Mouse (Mus musculus) ovary, postnatal 14 days (tissue): ENCODE measurements at regions not wholly inside any gene's neighbourhood (a gene's known extent, or its start where the extent isn't known, plus 50 kb on each side); places are given as distances from the start of the nearest gene placed in this dataset.

Experiments used
- DNase-seq: peaks from one replicate; pipeline ENCODE4 v3.0.0; 2022; ENCODE audit warnings: low spot score

DNA sequence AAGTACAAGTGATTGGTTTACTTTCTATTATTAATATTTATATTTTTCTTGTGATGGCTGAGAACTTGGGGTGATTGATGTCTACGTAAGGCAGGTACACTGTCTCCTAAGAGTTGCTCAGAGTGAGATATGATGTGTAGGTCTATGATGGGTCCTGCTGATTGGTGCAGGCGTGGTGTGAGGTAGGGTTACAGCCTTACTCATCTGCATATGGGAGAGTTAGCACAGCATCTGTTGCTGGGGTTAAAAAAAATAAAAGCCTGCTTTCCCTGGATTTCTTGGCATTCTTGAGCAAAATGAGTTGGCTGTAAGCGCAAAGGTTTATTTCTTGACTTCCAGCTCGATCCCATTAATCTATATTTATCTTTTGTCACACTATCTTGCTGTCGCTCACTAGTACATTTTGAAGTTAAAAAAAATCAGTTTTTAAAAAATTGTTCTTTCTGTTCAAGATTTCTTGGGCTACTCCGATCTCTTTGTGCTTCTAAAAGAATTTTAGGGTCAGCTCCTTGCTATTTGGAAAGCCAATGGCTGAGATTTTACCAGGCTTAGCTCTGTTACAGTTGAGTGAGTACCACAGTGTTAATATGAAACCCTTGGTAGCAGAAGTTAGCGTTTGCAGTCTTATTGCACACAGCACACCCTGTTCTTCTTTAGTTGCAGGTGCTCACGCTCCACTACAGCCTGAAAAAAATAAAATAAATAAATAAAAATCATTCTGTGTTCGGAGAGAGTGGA lies 482.0 kb downstream of the Plekhb2 start:
- DNase-seq, result no peak

DNA sequence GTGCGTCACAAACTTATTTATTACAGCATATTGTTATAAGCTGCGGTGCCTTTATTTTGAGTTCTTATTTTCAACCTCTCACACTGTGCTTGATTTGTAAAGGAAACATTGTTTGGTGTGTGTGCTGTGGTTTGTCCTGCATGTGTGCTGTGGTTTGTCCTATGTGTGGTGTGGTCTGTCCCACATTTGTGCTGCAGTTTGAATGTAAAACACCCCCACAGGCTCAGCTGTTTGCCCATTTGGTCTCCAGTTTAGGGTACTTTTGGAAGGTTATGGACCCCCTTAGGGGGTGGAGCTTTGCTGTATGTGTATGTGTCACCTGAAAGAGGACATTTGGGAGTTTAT lies 482.5 kb downstream of the Plekhb2 start:
- no peak for DNase-seq

DNA sequence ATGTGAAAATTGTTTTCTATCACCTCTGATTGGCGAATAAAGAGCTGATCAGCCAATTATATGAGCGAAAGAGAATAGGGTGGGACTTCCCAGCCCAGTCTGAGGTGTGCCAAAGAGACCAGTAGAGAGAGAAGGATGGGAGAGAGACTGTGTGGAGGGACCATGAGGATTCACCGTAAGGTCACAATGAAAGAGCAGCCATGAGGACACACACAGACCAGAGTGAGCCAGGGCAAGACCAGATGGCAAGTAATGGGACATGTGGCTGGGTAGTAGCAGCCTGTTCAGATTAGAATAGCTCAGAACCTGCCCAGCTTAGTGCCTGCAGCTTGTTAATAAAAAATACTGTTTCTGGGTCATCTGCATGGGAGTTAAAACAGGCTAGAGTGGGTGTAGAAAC lies 487.9 kb downstream of the Plekhb2 start:
- no peak for DNase-seq

DNA sequence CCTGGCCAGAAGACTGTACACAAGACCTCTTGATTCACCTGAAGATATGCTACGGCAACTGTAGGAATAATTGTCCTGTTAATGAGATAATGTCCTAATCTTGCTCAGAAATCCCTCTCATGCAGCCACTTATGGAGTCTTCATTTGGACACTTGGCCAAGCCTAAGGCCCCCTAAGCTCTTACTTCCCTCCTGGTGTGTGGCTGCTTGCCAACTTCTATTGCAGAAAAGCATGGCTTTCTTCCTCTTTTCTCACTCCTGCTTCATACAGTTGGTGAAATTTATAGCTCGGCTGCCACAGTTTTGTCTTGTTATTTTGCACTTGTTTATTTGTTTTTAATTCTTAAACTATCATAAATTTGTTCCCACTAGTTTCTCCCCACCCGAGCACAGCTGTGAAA lies 488.4 kb downstream of the Plekhb2 start:
- DNase-seq, result no peak

DNA sequence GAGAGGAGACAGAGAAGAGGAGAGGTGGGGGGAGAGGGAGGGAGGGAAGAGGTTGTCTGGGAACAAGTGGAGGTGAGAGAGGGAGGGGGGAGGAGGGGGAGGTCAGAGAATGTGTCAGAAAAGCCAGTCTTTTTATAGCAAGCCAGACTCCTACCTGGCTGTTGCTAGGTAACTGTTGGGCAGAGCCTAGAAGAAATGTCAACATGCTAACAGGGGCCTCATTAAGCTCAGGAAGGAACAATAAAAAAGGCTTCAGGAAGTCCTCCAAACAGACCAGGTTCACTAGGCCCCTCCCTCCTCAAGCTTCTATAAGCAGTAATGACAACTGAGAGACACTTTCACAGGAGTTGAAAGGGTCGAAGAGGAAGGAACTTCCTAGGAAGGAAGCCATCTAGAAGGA lies 494.8 kb downstream of the Plekhb2 start:
- DNase-seq, result no peak

DNA sequence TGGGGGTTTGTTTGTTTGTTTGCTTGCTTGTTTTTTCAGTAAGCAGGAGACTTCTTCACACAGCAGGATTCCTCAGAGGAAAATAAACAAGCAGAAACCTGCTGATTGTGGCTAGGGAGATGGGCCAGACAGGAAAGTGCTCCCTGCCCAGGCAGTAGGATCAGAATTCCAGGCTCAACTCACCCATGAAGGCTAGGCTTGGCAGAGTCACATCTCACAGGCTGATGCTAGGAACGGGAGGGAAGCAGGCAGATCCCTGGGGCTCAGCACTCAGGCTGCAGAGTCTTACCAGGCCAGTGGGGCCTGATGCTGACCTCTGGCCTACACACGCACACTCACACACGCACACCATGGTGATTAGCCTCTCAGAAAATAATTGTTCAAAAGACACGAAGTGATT lies 498.5 kb downstream of the Plekhb2 start:
- no peak for DNase-seq

DNA sequence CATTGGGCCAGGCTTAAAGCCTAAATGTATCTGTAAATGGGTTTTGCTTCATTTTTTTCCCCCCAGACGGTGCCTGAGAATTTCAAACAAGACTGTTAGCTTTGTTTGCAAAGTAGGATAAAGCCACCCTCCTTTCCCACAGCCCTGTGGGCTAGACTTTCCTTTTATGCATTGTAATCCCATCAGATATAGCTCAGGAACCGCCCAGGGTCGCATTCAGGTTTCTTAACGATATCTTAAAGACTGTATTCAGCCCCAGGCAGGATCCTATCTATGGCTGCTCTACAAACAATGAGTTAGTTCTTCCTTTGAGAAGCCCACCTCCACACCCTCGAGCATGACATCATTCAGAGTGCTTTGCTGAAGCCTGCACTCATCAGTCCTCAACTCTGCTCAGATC lies 509.2 kb downstream of the Plekhb2 start:
- DNase-seq, result no peak

DNA sequence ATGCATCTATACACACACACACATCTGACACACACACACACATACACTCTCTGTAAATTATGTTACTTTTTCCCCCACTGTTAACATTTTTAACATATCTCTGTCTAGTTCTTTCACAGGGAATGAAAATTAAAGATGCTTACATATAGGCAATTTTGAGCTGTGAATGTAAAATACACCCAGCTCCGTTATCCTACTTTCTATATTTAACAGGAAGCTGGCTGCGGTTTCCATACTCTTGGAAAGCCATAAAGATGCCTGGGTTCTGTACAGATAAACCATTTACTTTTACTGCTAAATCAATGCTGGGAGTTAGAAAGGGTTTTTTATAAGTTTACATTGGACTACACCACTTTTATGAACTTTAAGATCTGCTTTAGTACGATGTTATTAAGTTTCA lies 511.7 kb downstream of the Plekhb2 start:
- no peak for DNase-seq

DNA sequence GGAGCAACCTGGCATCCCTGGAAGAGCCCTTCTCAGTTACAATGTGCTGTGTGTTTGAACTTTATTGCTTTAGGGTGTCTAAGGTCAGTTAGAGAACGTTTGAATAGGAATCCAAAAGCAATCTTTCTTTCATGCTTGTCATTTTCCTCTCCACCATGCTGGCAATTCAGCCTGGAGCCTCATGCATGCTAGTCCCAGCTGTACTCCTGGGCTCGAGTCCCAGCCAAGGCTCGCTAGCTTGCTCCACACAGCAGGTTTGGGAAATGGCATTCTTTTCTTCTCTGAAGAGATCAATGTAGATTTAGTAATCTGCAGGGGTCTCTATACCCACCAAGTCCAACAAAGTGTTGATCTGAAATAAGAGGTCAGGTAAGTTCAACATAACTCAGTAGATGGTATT lies 513.1 kb downstream of the Plekhb2 start:
- no peak for DNase-seq

DNA sequence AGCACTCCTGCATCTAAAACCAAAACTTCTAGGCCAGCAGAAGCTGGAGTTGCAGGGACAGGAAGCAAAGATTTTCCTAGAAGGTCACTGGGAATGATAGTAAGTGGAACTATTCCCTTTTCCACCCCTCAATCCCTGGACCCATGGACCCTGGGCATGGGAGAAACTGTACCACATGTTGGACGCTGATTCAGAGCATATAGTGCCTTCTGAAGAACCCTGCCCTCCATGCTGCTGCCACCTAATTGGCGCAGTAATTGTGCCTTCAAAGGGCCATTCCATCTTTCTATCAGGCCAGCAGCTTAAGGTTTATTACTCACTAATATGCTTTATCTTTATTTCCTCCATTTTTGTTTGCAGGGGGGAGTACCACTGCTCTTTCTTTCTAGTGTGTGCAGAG lies 516.8 kb downstream of the Plekhb2 start:
- no peak for DNase-seq

DNA sequence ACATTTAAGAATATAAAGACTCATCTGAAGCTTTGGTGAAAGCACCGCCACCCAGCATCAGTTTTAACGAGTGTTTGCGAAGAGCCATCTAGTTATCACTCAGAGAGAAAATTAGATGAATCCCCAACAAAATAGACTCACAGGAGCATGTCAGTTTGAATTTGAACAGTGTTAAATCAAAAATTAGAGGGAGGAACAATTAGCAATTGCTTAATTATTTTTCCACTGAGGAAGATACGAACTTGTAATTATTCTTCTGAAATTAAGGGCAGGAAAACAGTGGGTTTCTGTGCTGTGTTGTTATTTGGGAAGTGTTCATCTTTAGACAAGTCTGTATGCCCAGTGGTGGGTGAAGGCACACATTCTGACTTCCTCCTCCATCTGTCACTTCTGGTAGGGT lies 523.0 kb downstream of the Plekhb2 start:
- no peak for DNase-seq

DNA sequence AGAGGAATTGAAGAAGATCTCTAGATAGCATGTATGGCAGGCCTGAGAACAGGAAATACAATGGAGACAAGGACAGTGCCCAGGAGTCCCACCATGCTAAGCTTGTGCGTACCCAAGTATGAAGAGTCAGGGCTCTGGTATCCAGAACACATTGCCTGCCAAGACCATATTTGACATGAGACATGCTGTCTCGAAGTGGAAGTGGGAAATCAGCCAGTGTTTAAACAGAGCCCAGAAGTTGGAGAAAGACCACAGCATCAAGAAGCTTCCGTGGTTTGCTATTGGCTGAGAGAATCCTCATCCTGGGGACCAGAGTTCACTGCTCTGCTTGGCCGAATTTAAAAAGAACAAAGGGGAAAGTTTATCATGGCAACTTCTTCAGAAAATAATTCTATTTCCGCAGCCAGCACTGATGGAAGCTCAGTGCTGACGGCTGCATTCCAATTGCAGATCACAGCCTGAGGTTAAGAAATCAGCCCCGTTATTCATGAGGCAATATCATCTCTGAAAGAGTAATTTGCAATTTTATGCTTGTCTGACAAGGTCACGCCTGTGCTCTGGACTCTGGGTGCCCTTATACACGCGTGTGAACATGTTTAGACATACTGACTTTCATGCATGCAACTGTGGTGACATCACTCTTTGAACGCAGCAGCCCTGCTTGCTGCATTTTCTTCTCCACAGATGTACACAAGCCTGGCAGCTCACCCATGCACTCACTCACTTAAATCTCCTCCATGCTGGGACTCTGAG lies 531.0 kb downstream of the Plekhb2 start:
- no peak for DNase-seq

DNA sequence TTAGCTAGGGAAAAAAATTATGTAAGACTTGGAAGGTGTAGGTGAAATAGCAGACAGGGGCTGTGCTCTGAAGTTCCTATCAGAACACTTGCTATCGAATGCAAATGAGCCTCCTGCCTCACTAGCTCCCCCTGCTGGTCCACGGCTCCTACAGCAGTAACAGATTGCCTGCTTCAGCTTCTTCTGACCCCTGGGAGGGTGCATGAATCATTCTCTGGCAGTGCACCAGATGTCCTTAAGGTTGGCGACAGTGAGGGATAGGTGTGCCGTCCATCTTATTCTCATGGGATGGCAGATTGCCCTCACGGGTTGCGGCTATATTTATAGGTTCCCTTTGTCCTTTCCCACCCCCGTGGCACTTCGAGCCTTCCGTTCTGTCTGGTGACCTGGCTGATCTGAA lies 535.7 kb downstream of the Plekhb2 start:
- DNase-seq, result peak; percentile 72

DNA sequence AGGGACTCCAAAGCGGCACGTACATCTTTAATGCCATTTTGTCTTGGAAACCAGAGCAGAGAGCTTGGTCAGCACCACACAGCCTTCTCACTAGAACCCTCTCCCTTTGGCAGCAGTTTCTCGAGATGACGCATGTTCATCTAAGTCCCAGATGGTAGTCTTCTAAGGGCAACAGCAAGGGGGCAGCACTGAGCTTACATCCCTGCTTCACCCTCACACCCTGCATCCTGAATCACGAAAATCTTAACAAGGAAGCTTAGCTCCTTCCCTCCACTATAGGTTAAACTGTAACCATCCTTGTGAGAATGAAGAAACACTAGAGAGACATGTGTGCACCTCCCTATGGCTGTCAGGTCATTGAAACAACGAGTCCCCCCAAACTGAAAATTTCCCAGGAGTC lies 538.4 kb downstream of the Plekhb2 start:
- peak; percentile 14 for DNase-seq

DNA sequence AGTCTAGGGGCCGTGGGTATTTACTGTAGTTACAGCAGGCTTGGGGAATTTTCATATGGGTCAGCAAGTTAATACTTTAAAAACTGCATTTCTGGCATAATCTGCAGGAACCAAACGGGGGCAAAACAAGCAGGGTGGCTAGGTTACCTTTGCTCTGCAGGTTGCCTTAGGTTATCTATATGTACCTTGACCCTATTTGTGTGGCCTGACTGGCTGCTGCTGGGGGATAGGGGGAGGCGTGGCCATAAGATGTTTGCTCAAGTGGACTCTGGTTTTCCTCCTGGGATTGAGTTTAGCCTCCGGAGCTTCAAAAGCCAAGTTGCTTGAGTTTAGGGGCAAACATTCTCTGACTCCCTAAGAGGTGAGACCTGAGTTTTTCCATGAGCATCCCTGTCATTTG lies 540.6 kb downstream of the Plekhb2 start:
- no peak for DNase-seq

DNA sequence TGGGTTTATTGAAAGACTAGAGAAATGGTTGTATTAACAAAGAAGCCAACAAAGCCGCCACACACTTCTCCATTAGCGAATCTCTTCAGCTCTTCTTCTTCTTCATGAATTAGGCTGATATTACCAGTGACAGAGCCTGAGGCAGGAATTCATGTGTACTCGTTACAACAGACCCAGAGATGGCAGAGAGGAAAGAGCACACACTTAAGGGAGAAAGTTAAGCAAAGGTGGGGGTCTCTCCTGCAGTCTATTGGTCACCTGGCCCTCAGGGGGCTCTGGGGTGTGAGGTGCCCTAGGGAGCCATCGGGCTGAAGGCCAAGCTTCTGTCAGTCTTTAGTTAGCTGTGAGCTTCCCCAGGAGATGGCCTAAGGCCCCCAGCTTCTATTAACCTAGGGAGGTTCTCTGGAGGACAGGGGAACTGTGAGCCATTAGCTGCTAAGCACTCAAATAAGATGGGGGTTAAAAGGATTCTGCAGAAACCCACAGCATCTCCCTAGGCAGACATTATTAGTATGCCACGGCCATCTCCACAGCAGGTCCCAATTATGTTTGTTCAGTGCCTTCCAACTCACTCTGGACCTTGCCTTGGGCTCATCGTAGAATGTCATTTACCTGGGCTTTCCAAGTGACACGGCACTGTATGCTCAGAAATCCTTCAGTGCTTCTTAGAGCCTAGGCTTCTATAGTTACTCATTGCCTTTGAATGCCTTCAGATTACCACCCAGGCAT lies 541.2 kb downstream of the Plekhb2 start:
- DNase-seq, result no peak

DNA sequence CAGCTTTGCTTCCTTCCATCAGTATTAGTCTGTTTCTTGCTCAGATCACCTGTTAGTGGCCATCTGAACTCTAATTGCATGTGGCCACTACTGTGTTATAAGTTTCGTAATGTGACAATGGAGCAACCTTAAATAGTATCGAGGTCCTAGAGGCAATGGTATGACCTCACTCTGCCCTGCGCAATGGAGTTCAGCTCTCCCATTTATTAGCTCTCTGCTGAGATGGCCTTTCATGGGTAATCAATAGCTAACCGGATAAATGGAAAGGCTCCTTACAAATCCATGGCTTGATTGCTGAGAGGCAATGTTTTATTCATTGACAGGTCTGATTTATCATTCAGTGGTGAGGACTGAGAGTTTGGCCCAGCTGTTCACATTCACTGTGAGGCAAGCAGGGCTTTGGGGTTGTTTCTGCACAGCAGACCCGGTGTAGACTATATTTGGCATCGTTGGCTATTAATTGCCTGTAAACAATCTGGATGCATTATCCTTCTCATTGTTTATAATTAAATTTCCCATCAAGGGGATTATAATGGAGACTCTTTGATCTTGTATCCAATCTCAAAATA lies 543.9 kb downstream of the Plekhb2 start:
- DNase-seq, result no peak

DNA sequence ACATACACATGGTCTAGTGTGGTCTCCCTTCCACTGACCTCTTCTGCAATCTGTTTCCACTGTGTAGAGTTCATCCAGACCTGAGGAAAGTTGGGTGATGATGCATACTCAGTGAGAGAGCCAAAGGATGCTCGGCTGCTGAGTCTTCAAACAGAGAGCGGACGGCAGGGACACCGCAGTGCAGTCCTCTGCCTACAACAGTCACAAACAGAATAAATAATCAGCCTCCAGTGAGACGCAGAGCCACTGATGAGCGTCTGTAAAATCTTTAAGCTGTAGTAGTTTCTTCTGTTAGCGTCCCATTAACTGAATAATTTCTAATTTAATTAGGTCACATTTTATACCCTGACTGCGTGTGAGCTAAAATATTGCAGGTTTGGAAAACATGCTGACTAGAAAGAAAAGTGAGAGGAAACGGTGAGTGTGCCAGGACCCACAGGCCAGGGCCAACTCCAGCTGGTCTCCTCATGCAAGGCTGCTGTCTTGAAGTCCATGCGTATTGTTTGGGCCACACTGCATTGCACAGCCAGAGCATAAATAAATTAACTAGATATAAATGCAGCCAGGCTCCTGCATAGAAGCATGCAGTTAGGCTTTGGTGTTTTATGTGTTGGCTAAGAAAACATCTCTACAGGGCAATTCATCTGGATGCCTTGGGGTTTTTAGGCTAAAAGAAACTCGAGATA lies 551.0 kb downstream of the Plekhb2 start:
- DNase-seq, result no peak

DNA sequence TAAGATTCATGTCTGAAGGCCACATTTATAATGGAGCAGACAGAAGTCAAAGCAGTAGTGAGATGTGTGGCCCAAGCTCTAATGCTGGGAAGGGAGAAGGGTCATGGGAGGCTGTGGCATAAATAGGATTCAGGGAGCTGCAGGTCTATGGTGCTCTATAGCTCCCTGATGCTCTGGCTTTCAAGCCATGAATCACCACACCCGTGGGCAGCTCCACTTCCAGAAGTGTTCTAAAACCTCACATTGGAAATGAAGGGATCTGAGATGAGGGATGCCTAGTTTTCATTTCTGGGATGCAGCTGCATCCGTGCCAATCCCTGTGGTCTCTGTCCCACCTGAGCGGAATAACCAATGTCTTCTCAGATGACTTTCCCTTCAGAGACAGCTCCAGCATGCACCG lies 553.2 kb downstream of the Plekhb2 start:
- DNase-seq, result no peak

DNA sequence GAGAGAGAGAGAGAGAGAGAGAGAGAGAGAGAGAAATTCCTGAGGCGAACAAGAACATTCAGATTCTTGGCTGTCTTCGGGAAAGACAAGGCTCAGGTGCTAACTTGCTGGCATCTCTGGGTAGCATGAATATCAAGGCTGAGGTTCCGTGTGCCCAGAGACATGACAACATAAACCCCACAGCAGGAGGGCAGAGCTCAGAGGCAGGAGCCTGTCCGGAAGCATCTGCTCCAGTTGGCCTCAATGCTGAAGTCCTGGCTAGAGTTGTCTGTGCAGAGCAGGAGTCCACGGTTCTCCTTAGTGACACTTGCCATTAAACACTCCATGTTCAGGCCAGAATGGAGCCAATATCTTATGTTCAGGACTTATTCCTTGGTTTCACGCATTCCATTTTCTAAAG lies 555.6 kb downstream of the Plekhb2 start:
- no peak for DNase-seq

DNA sequence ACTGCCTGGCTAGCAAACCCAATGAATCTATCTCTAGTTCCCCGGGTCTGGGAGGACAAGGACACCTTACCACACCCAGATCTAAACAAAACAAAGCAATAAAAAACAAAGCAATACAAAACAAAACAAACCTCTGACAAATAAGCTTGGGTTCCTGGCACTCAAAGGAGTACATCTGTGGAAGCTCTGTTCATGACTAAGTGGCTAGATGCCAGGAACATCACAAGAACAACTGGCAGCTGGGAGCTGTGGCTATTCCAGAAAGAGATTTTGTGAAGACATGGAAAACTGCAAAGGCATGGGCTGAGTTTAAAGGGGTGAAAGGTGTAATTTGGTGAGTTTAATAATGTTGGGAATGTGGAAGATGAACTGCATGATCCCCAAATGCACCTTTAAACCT lies 565.9 kb downstream of the Plekhb2 start:
- no peak for DNase-seq

DNA sequence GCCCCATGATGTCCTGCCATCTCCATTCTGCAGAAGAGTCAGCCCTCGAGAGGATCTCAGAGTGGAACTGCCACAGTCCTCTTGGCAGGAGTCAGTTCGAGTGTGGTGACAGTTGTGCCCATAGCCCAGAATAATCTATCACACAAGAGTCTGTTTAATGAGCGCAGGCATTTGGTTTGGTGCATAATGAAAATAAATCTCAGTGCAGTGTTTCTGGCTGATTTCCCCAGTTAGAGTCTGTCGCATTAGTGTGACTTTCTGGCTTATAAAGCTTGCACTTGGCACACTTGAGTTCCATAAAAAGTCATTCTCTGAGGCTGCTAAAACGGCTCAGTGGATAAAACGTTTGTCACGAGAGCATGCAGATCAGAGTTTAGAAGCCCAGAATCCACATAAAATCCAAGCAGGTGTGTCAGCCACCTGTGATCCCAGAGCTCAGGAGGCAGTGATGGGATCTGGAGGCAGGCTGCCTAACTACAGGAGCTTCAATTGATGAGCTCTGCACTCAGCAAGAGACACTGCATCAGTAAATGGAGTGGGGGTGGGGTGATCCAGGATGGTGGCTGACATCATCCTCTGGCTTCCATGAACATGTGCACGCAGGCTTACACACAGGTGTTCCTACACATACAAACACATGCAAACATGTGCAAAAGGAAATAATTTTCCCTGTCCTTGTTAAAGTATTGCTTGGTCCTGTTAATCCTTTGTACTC lies 578.5 kb downstream of the Plekhb2 start:
- no peak for DNase-seq
